26 mouse cellular contexts compared by ENCODE assay signal in genomic region chr4:117357917-117358316, GRCm38 (mm10).
"Had no signal": no experiment of that assay in that cellular context is flagged by ENCODE, and none has a peak within 500 bp of the region (broad histone marks: within the 10 kb centered on the region; RNA-seq: fewer than 3 reads in every experiment).

No protein-coding gene starts in this region.

- H3K4me2 ChIP-seq: heart, embryonic 13.5 days; heart, embryonic 15.5 days; hindbrain, embryonic 13.5 days; hindbrain, embryonic 15.5 days; intestine, embryonic 15.5 days; kidney, embryonic 15.5 days; limb, embryonic 13.5 days; limb, embryonic 15.5 days; liver, embryonic 12.5 days had no signal

- H3K4me3 ChIP-seq: heart, embryonic 10.5 days; heart, embryonic 13.5 days; heart, embryonic 15.5 days; hindbrain, embryonic 13.5 days; hindbrain, embryonic 15.5 days; intestine, embryonic 15.5 days; kidney, embryonic 15.5 days; limb, embryonic 13.5 days; limb, embryonic 15.5 days; liver, embryonic 12.5 days had no signal

- H3K4me1 ChIP-seq: liver, embryonic 12.5 days had no signal

- H3K27me3 ChIP-seq: intestine, embryonic 15.5 days; limb, embryonic 15.5 days had no signal

- H3K36me3 ChIP-seq: heart, embryonic 10.5 days; heart, embryonic 13.5 days; heart, embryonic 15.5 days; hindbrain, embryonic 13.5 days; hindbrain, embryonic 15.5 days; intestine, embryonic 15.5 days; kidney, embryonic 15.5 days; limb, embryonic 13.5 days; limb, embryonic 15.5 days; liver, embryonic 12.5 days had no signal

- ATAC-seq: hindbrain, postnatal 0 days; inflammation-experienced regulatory T-cells, adult 6 months; liver, embryonic 12.5 days had no signal

- H3K27ac ChIP-seq: heart, embryonic 10.5 days; heart, embryonic 13.5 days; heart, embryonic 15.5 days; hindbrain, embryonic 13.5 days; hindbrain, embryonic 15.5 days; hindbrain, postnatal 0 days; intestine, embryonic 15.5 days; kidney, embryonic 15.5 days; kidney, postnatal 0 days; limb, embryonic 13.5 days; limb, embryonic 15.5 days; liver, embryonic 12.5 days; liver, embryonic 14.5 days had no signal

- H3K9me3 ChIP-seq: heart, embryonic 10.5 days; heart, embryonic 13.5 days; heart, embryonic 15.5 days; hindbrain, embryonic 13.5 days; hindbrain, embryonic 15.5 days; intestine, embryonic 15.5 days; kidney, embryonic 15.5 days; limb, embryonic 13.5 days; limb, embryonic 15.5 days; liver, embryonic 12.5 days had no signal

- DNase-seq: gastrocnemius, postnatal 14 days; gastrocnemius, postnatal 36 days; heart, adult 18-20 months; heart, postnatal 14 days; heart, postnatal 36 days; kidney, adult 2 months; kidney, adult 9 months; kidney, postnatal 14 days; kidney, postnatal 36 days; layer of hippocampus, adult 9-11 months; layer of hippocampus, postnatal 36 days; left cerebral cortex, postnatal 4 days had no signal

- H3K9ac ChIP-seq: heart, embryonic 13.5 days; heart, embryonic 15.5 days; hindbrain, embryonic 13.5 days; hindbrain, embryonic 15.5 days; intestine, embryonic 15.5 days; kidney, embryonic 15.5 days; limb, embryonic 13.5 days; limb, embryonic 15.5 days; liver, embryonic 12.5 days; liver, embryonic 14.5 days had no signal
